Mouse (Mus musculus) ES-Bruce4 (cell line): ENCODE data around the gene Baiap2l2.

Experiments
- CTCF ChIP-seq: IDR thresholded peaks from one replicate; pipeline ENCODE4 v1.8.1; 2011; ENCODE audit warnings: low read depth, low read length
- EP300 ChIP-seq: IDR thresholded peaks from 2 replicates; pipeline ENCODE4 v1.6.1; 2011; ENCODE audit warnings: low read depth, low read length; ENCODE audit not compliant: insufficient read depth
- POLR2A ChIP-seq: IDR thresholded peaks from one replicate; pipeline ENCODE4 v1.8.1; 2011; ENCODE audit warnings: low read length; ENCODE audit not compliant: insufficient read depth

GRCm38 (mm10) chr15:79265384-79265783 is 20.0 kb downstream of the Baiap2l2 start:
- TF ChIP-seq POLR2A (no peak), CTCF (no peak), EP300 (no peak)
